Mouse (Mus musculus) left cerebral cortex, adult 2 months (tissue): Measurements from ENCODE around the gene Pfkl. TPM values are rescaled to one million over a fixed set of nuclear protein-coding genes. Genes with fewer than 3 reads are reported as not detected.

Source experiments
- DNase-seq, 2 experiments: peaks; one replicate each; pipeline ENCODE4 v3.0.0; 2021 to 2022; ENCODE audit warnings: low spot score in 2 of 2, mixed read lengths in 1 of 2; ENCODE audit errors: extremely low spot score in 1 of 2
- H3K27ac ChIP-seq: fragments of 200-600 bp; 2 replicates; pipeline ENCODE4 v1.8.1; 2022
- H3K4me3 ChIP-seq: fragments of 200-600 bp; 2 replicates; pipeline ENCODE4 v1.8.1; 2022
- CTCF ChIP-seq: fragments of 200-600 bp; IDR thresholded peaks from 2 replicates; pipeline ENCODE4 v1.8.1; 2022; ENCODE audit warnings: antibody characterized with exemption, mild to moderate bottlenecking, moderate library complexity
- intact Hi-C: fragments of 180-260 bp; cut with DNase I; formaldehyde crosslinking; loops from one replicate; pipeline ENCODE4 v1.15.1; 2025
- total RNA-seq, 2 experiments: library from RNA; stranded (reverse); gene quantifications; 2 replicates each; pipeline ENCODE4 v1.2.3; 2021

The Pfkl gene
- total RNA-seq, 2 experiments from 2014 or later, result 141 to 149 TPM

- Histone ChIP-seq H3K27ac (peak overlapping the region; percentile 99), H3K4me3 (peak overlapping the region; percentile 85)
- DNase-seq, result peak; percentile 93
- TF ChIP-seq CTCF, result peak; percentile 77
- intact Hi-C loops, result loop anchor here (2.0 to 10.0 kb wide), 3 partner anchors 25 to 385 kb away; partner anchors contain the start of gene Ube2g2
Measured at GRCm38 (mm10) chr10:78009184-78009944, 519 bp downstream of the Pfkl start.

DNA sequence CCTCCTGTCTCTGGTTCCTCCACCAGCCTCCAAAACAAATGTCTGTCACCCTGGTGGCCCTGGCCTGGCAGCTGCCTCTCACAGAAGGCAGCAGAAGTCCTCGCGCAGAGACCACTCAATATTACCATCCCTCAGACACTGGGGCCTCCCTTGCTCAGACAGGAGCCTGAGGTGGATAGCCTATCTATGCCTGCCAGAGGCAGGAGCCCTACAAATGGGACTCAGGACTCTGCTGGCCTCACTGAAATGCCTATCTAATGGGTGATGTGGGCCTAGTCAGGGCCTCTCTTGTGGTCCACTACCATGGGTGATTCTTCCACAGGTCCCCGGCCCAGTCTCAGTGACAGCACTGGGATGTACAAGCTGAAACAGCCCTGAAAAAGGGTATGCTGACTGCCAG, 1.7 kb downstream of the Pfkl start:
- intact Hi-C loops, result loop anchor here (2.0 to 10.0 kb wide), 3 partner anchors 23 to 383 kb away; partner anchors contain the start of gene Ube2g2
- DNase-seq, result no peak
- no peak for TF ChIP-seq CTCF
- Histone ChIP-seq H3K4me3 (peak overlapping the region; percentile 85), H3K27ac (peak overlapping the region; percentile 99; the same call in 1 of the 2 replicates)

DNA sequence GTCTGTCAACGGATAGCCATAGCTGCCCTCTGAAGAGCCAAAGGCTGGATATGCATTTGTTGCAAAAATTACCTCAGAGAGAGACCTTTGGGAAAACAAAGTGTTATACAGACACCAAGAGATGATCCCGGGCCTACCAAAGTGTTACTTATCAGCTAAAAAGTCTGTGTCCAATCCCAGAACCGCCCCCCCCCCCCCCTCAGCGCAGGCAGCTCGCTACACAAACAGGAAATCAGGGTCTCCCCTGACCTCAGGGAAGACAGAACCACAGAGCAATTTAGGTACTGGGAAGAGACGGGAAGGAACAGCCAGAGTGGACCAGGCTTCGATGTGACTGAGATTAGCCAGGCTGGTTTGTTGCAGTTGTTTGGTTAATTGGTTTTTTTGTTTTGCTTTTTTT, 2.7 kb downstream of the Pfkl start:
- intact Hi-C loops, result loop anchor here (10.0 kb wide), 2 partner anchors 378 to 382 kb away; partner anchors contain the start of gene Ube2g2
- DNase-seq, result no peak
- H3K27ac ChIP-seq, result no peak overlapping the region; the same call in 1 of the 2 replicates
- TF ChIP-seq CTCF, result no peak
- H3K4me3 ChIP-seq, result no peak overlapping the region

- intact Hi-C loops, result loop anchor here (10.0 kb wide), 2 partner anchors 379 to 381 kb away; partner anchors contain the start of gene Ube2g2
- no peak overlapping the region for H3K4me3 ChIP-seq
- peak overlapping the region; percentile 76 for H3K27ac ChIP-seq
- no peak for TF ChIP-seq CTCF
- DNase-seq, result peak; percentile 14 to 32
Measured at GRCm38 (mm10) chr10:78005791-78006438, 4.0 kb downstream of the Pfkl start.

GRCm38 (mm10) chr10:78004479-78005100, 5.3 kb downstream of the Pfkl start:
- no peak for TF ChIP-seq CTCF
- Histone ChIP-seq H3K4me3 (no peak overlapping the region), H3K27ac (peak overlapping the region; percentile 76)
- DNase-seq, result peak in 1 of 2 experiments; percentile 52
- intact Hi-C loops, result loop anchor here (10.0 kb wide), 2 partner anchors 380 kb away; partner anchors contain the start of gene Ube2g2

DNA sequence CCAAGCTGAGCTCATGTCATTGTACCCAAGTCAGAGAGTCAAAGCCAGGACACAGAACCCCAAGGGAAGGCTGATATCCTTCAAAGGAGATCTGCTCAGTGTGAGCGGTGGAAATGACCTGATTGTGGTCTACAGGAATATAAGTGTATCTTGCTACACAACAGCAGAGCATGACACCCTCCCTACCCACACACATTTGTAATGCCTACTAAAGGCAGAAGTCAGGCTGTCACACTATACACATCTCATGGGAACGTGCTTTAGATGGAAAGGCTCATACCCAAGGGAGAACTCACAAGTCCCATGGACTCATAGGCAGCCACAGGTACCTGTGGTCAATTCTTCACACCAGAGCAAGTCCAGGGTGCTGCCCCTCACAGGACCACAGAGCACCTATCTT, 7.6 kb downstream of the Pfkl start:
- no peak for TF ChIP-seq CTCF
- H3K27ac ChIP-seq, result peak overlapping the region; percentile 70
- H3K4me3 ChIP-seq, result no peak overlapping the region
- peak in 1 of 2 experiments; percentile 16 for DNase-seq
- intact Hi-C loops, result loop anchor here (10.0 kb wide), 2 partner anchors 378 to 382 kb away; partner anchors contain the start of gene Ube2g2

DNA sequence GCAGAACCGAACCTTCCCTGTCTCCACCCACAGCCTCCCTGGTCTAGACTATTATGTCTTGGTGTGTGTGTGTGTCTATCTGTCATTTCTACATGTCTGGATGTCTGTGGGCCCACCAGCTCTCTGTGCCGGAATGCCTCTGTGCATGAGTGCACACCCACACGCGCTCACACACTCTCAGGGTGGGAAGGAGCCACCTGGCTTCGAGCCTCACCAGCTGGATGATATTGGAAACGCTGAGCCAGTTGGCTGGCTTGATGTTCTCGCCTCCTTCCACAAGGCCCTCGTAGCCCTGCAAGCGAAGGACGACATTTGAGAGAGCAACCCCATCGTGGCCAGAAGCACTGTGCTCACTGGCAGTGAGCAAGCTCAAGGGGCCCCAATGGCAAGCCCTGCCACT, 8.1 kb downstream of the Pfkl start:
- intact Hi-C loops, result loop anchor here (10.0 kb wide), 2 partner anchors 377 to 383 kb away; partner anchors contain the start of gene Ube2g2
- peak; percentile 83 to 86 for DNase-seq
- H3K4me3 ChIP-seq, result no peak overlapping the region
- no peak for TF ChIP-seq CTCF
- H3K27ac ChIP-seq, result peak overlapping the region; percentile 88

DNA sequence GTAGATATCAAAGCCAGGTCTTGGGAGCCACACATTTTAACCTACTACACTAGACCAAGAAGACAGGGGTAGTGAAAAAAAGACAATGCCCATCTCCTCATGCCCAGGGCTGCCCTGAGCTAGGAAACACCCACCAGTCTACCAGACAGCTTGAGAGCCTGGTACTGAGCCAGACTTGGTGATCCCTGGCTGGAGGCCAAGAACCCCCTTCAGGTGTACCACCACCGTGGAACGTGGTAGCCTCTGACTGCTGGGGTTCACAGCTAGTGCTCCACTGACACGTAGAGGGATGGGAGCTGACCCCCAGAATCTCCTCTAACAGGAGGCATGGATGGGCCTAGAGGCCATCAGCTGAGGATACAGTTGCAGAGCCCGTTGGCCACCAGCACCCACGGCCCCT, 9.7 kb downstream of the Pfkl start:
- intact Hi-C loops, result loop anchor here (10.0 kb wide), 2 partner anchors 375 to 385 kb away; partner anchors contain the start of gene Ube2g2
- DNase-seq, result no peak
- Histone ChIP-seq H3K27ac (no peak overlapping the region), H3K4me3 (no peak overlapping the region)
- TF ChIP-seq CTCF, result no peak

- no peak for DNase-seq
- no peak overlapping the region for H3K4me3 ChIP-seq
- TF ChIP-seq CTCF, result no peak
- intact Hi-C loops, result no loop called here
- H3K27ac ChIP-seq, result no peak overlapping the region
Measured at GRCm38 (mm10) chr10:77995639-77996038, 14.2 kb downstream of the Pfkl start.

- Histone ChIP-seq H3K27ac (no peak overlapping the region; the same call in 1 of the 2 replicates), H3K4me3 (no peak overlapping the region)
- intact Hi-C loops, result loop anchor here (2.0 kb wide), 1 partner anchor 23 kb away; no protein-coding TSS in a partner anchor
- DNase-seq, result no peak
- no peak for TF ChIP-seq CTCF
Measured at GRCm38 (mm10) chr10:77985775-77986174, 24.1 kb downstream of the Pfkl start.

GRCm38 (mm10) chr10:77984660-77985059, 25.2 kb downstream of the Pfkl start:
- peak; percentile 73 to 76 for DNase-seq
- Histone ChIP-seq H3K4me3 (no peak overlapping the region), H3K27ac (peak overlapping the region; percentile 78)
- peak; percentile 88 for TF ChIP-seq CTCF
- intact Hi-C loops, result loop anchor here (1.0 to 2.0 kb wide), 2 partner anchors 24 to 176 kb away; no protein-coding TSS in a partner anchor
